Mouse (Mus musculus): ENCODE data around the gene Sost. TPM values are rescaled to one million over a fixed set of nuclear protein-coding genes. Genes with fewer than 3 reads are reported as not detected.

Gene Sost
- polyA plus RNA-seq, 1 experiment from 2014 or later = 0.08 TPM

DNA sequence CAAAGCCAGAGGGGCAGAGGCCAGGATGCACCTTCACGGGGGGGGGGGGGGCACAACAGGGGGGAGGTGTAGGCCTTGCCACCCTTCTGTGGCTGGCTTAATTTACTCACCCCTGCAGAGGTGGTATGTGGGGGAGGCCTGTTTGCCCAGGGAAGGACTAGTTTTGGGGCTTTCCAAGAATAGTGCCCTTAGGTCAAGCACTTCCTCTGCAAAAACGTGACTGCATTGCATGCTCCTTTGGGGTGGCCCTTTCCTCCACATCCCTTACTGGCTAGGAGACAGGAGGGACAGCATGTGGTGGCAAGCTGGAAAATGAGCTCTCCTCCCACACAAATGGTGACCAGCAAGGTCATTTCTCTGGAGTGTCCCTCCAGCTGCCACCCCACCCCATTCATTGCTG lies 1.3 kb downstream of the Sost start:
- peaks cover 79% of the 10 kb centered on the region for H3K27me3 ChIP-seq
- ATAC-seq (ENCODE audit: low read depth) = no peak
- H3K27ac ChIP-seq (replicated peaks) = no peak overlapping the region
- no peaks in the 10 kb centered on the region for H3K36me3 ChIP-seq
- H3K9me3 ChIP-seq = no peaks in the 10 kb centered on the region
- peaks cover 51% of the 10 kb centered on the region for H3K4me1 ChIP-seq (replicated peaks)
- H3K4me2 ChIP-seq = no peak overlapping the region
- no peak overlapping the region for H3K9ac ChIP-seq
- no peak overlapping the region for H3K4me3 ChIP-seq
- 20% methylated on average over 2 of the region's 2 CpGs for WGBS

GRCm38 (mm10) chr11:101964647-101965046 lies 2.2 kb downstream of the Sost start:
- WGBS = 3% methylated on average over 8 of the region's 8 CpGs
- Histone ChIP-seq H3K9me3 (no peaks in the 10 kb centered on the region), H3K36me3 (no peaks in the 10 kb centered on the region), H3K4me1 (replicated peaks) (peaks cover 51% of the 10 kb centered on the region), H3K4me3 (0 out of 2 replicates have a peak overlapping the region, but pooled peaks have one; percentile 54), H3K27me3 (peaks cover 84% of the 10 kb centered on the region), H3K9ac (no peak overlapping the region), H3K4me2 (peak overlapping the region; percentile 93; the same call in 1 of the 2 replicates), H3K27ac (replicated peaks) (no peak overlapping the region)
- ATAC-seq (ENCODE audit: low read depth) = no peak

DNA sequence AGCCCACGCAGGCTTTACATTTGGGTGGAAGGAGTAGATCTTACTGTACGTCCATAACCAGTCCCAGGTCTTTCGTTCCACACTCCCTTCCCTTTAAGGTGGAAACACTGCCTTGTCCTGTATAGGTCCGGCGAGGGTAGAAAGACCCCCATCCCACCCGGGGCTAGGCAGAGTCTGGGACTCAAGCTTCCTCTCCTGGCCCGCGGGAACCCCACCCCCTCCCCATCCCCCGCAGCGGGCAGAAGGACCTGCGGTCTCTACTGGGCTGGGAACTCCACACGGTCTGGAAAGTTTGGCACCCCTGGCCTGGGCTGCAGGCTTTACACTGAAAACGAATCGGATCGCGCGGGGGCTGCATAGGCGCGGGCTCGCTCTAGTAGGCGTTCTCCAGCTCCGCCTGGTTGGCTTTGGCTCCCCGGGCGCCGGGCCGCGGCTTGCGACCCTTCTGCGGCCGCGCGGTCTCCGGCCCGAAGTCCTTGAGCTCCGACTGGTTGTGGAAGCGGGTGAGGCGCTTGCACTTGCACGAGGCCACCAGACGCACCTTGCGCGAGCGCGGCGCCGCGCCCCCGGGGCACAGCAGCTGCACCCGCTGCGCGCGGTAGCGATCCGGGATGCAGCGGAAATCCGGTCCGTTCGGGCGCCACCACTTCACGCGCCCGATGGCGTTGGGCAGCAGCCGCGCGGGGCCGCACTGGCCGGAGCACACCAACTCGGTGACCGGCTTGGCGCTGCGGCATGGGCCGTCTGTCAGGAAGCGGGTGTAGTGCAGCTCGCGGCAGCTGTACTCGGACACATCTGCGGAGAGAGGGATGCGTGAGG lies 3.1 kb downstream of the Sost start:
- H3K27me3 ChIP-seq = peaks cover 88% of the 10 kb centered on the region
- peak; percentile 32 for ATAC-seq (ENCODE audit: low read depth)
- peak overlapping the region; percentile 54 for H3K4me3 ChIP-seq
- peaks cover 51% of the 10 kb centered on the region for H3K4me1 ChIP-seq (replicated peaks)
- H3K9ac ChIP-seq = peak overlapping the region; percentile 75
- H3K27ac ChIP-seq (replicated peaks) = 0 out of 2 replicates have a peak overlapping the region, but pooled peaks have one; percentile 33
- no peaks in the 10 kb centered on the region for H3K36me3 ChIP-seq
- no peaks in the 10 kb centered on the region for H3K9me3 ChIP-seq
- H3K4me2 ChIP-seq = peak overlapping the region; percentile 93
- under 1% methylated on average over 78 of the region's 78 CpGs for WGBS

GRCm38 (mm10) chr11:101963043-101963442 lies 3.8 kb downstream of the Sost start:
- Histone ChIP-seq H3K4me2 (peak overlapping the region; percentile 93), H3K9ac (no peak overlapping the region), H3K36me3 (no peaks in the 10 kb centered on the region), H3K27me3 (peaks cover 85% of the 10 kb centered on the region), H3K27ac (replicated peaks) (no peak overlapping the region), H3K4me3 (peak overlapping the region; percentile 54), H3K4me1 (replicated peaks) (peaks cover 44% of the 10 kb centered on the region), H3K9me3 (no peaks in the 10 kb centered on the region)
- ATAC-seq (ENCODE audit: low read depth) = no peak
- 5% methylated on average over 11 of the region's 11 CpGs for WGBS

DNA sequence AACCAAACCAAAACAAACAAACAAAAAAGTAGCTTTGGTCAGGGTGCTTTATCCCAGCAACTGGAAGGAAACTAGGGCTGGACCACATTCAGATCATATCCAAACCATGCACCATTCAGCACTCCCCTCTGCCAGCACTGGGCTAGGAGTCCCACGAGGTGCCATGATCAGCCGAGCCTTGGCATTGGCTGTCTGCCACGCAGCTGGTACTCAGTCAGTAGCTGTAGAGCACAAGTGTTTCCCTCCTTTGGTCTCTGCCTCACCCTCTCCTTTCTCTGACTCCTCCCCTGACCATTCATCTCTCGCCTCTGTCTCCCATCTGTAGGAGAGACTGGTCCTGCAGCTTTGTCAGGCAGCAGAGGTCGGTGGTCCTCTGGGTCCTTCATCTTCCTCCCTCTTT lies 9.3 kb downstream of the Sost start:
- 54% methylated on average over 5 of the region's 5 CpGs for WGBS
- peaks cover 39% of the 10 kb centered on the region for H3K27me3 ChIP-seq
- peak; percentile 36; the same call in 1 of the 2 replicates for ATAC-seq (ENCODE audit: low read depth)

GRCm38 (mm10) chr11:101953441-101953840 lies 13.4 kb downstream of the Sost start:
- WGBS = 79% methylated on average over 4 of the region's 4 CpGs
- no peak overlapping the region for H3K4me2 ChIP-seq
- no peak overlapping the region for H3K9ac ChIP-seq
- peaks cover 14% of the 10 kb centered on the region for H3K4me1 ChIP-seq (replicated peaks)
- no peaks in the 10 kb centered on the region for H3K36me3 ChIP-seq
- no peak for ATAC-seq (ENCODE audit: low read depth)
- H3K27me3 ChIP-seq = peaks cover 8% of the 10 kb centered on the region
- H3K27ac ChIP-seq (replicated peaks) = no peak overlapping the region
- no peaks in the 10 kb centered on the region for H3K9me3 ChIP-seq
- no peak overlapping the region for H3K4me3 ChIP-seq

More for the DNA sequence above, 9.3 kb downstream of the Sost start:
- no peaks in the 10 kb centered on the region for H3K9me3 ChIP-seq
- H3K36me3 ChIP-seq = no peaks in the 10 kb centered on the region
- peaks cover 10% of the 10 kb centered on the region for H3K4me1 ChIP-seq (replicated peaks)
- no peak overlapping the region for H3K4me3 ChIP-seq
- no peak overlapping the region for H3K27ac ChIP-seq (replicated peaks)
- H3K9ac ChIP-seq = no peak overlapping the region
- H3K4me2 ChIP-seq = no peak overlapping the region

- ATAC-seq (ENCODE audit: low read depth) = no peak
- no peak overlapping the region for H3K4me3 ChIP-seq
- no peaks in the 10 kb centered on the region for H3K9me3 ChIP-seq
- H3K9ac ChIP-seq = 0 out of 2 replicates have a peak overlapping the region, but pooled peaks have one; percentile 34
- 0 out of 2 replicates have a peak overlapping the region, but pooled peaks have one; percentile 9 for H3K4me2 ChIP-seq
- H3K27me3 ChIP-seq = peaks cover 8% of the 10 kb centered on the region
- no peak overlapping the region for H3K27ac ChIP-seq (replicated peaks)
- peaks cover 14% of the 10 kb centered on the region for H3K4me1 ChIP-seq (replicated peaks)
- H3K36me3 ChIP-seq = no peaks in the 10 kb centered on the region
- 34% methylated on average over 24 of the region's 24 CpGs for WGBS
Observed at GRCm38 (mm10) chr11:101952541-101953341, 14.1 kb downstream of the Sost start.

GRCm38 (mm10) chr11:101950021-101950420 lies 16.8 kb downstream of the Sost start:
- Histone ChIP-seq H3K27ac (replicated peaks) (no peak overlapping the region), H3K9ac (no peak overlapping the region), H3K4me3 (no peak overlapping the region), H3K9me3 (no peaks in the 10 kb centered on the region), H3K4me1 (replicated peaks) (peaks cover 14% of the 10 kb centered on the region), H3K36me3 (no peaks in the 10 kb centered on the region), H3K27me3 (peaks cover 2% of the 10 kb centered on the region), H3K4me2 (no peak overlapping the region)
- WGBS = 87% methylated on average over 5 of the region's 5 CpGs
- no peak for ATAC-seq (ENCODE audit: low read depth)

DNA sequence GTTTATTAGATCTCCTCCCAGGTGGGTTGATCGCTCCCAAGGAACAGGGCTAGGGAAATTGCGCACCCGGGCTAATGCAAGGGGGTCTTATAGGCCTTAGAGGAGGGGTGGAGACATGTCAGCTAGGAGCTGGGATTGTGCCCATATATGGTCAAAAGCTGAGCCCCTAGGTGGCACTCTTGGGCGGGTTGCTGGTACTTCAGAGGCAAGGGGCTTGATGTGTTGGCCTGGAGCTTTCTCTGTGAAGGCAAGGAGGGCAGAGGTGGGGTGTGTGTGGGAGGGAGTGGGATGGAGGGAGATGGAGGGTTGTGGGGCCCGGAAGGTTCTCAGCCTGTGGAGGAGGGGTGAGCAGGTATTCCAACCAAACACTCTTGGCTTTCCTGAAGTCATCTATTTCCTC lies 20.3 kb downstream of the Sost start:
- ATAC-seq (ENCODE audit: low read depth) = peak; percentile 27; the same call in 1 of the 2 replicates
- H3K9ac ChIP-seq = no peak overlapping the region
- H3K27ac ChIP-seq (replicated peaks) = no peak overlapping the region
- no peaks in the 10 kb centered on the region for H3K4me1 ChIP-seq (replicated peaks)
- 21% methylated on average over 5 of the region's 5 CpGs for WGBS
- peaks cover 6% of the 10 kb centered on the region; the same call in 1 of the 2 replicates for H3K9me3 ChIP-seq
- no peak overlapping the region for H3K4me3 ChIP-seq
- no peaks in the 10 kb centered on the region; the same call in none of the 2 replicates for H3K27me3 ChIP-seq
- no peaks in the 10 kb centered on the region for H3K36me3 ChIP-seq
- H3K4me2 ChIP-seq = no peak overlapping the region

DNA sequence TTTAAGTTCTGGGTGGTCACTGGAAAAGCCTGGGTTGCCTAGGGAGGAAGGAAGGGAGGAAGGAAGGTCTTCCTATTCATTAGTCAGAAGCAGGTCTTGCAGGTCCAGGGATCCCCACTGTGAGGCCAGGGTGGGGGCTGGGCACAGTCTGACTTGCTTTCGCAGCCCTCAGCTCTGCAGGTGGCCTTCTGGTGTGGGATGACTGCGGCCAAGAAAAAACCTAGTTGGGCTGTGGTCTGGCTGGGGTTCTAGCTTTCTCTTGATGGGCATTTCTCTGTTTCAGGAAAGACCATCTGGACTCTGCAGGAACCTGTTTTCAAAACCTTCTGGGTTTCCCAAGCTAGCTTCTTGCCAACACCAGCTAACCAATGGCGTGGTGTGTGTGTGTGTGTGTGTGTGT lies 23.8 kb downstream of the Sost start:
- WGBS = 34% methylated on average over 3 of the region's 3 CpGs
- H3K27ac ChIP-seq (replicated peaks) = no peak overlapping the region
- no peak overlapping the region for H3K4me3 ChIP-seq
- no peak for ATAC-seq (ENCODE audit: low read depth)
- H3K4me1 ChIP-seq (replicated peaks) = peaks cover under 1% of the 10 kb centered on the region; the same call in 1 of the 2 replicates
- H3K9ac ChIP-seq = no peak overlapping the region
- peaks cover 13% of the 10 kb centered on the region for H3K27me3 ChIP-seq
- peaks cover 6% of the 10 kb centered on the region; the same call in 1 of the 2 replicates for H3K9me3 ChIP-seq
- H3K4me2 ChIP-seq = no peak overlapping the region
- no peaks in the 10 kb centered on the region for H3K36me3 ChIP-seq

DNA sequence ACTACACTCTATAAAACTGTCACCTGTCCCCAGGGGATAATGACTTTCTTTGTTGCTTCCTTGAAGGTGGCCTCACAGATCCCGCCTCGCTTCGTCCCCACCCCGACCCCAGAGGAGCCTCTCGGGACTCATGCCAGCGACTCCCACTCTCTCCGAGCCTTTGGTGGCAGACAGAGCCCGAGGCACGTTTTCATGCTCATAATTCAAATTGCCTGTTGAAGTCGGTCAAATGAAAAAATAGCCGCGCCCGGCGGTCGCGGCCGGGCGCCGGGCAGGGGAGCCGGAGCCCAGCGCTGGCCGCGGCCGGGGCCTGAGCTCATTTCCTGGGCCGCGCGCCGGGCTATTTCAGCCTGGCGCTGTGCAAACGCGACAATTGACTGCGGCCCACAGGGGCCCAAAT lies 29.7 kb downstream of the Sost start:
- Histone ChIP-seq H3K9ac (peak overlapping the region; percentile 69), H3K9me3 (no peaks in the 10 kb centered on the region), H3K4me3 (peak overlapping the region; percentile 40), H3K27ac (replicated peaks) (no peak overlapping the region), H3K4me2 (peak overlapping the region; percentile 72), H3K36me3 (no peaks in the 10 kb centered on the region), H3K4me1 (replicated peaks) (peaks cover 21% of the 10 kb centered on the region), H3K27me3 (peaks cover 37% of the 10 kb centered on the region)
- under 1% methylated on average over 32 of the region's 32 CpGs for WGBS
- ATAC-seq (ENCODE audit: low read depth) = 0 out of 2 replicates have a peak, but pooled peaks have one; percentile 51

GRCm38 (mm10) chr11:101936421-101936820 lies 30.4 kb downstream of the Sost start:
- no peak overlapping the region for H3K4me3 ChIP-seq
- no peaks in the 10 kb centered on the region for H3K9me3 ChIP-seq
- H3K9ac ChIP-seq = no peak overlapping the region
- WGBS = 25% methylated on average over 7 of the region's 7 CpGs
- H3K36me3 ChIP-seq = no peaks in the 10 kb centered on the region
- peak overlapping the region; percentile 72; the same call in 1 of the 2 replicates for H3K4me2 ChIP-seq
- ATAC-seq (ENCODE audit: low read depth) = no peak
- peaks cover 21% of the 10 kb centered on the region for H3K4me1 ChIP-seq (replicated peaks)
- H3K27ac ChIP-seq (replicated peaks) = no peak overlapping the region
- peaks cover 37% of the 10 kb centered on the region for H3K27me3 ChIP-seq
